Mouse (Mus musculus): ENCODE results near the gene Ppm1m.

- no peak for TF ChIP-seq CTCF (IDR thresholded peaks at IDR 0.05)
- TF ChIP-seq EP300 (IDR thresholded peaks at IDR 0.05), result no peak
Measured at GRCm38 (mm10) chr9:106237878-106238277, 38.3 kb upstream of the Ppm1m start.
